Mouse (Mus musculus): ENCODE measurements around the gene Pde8b.

Gene Pde8b

DNA sequence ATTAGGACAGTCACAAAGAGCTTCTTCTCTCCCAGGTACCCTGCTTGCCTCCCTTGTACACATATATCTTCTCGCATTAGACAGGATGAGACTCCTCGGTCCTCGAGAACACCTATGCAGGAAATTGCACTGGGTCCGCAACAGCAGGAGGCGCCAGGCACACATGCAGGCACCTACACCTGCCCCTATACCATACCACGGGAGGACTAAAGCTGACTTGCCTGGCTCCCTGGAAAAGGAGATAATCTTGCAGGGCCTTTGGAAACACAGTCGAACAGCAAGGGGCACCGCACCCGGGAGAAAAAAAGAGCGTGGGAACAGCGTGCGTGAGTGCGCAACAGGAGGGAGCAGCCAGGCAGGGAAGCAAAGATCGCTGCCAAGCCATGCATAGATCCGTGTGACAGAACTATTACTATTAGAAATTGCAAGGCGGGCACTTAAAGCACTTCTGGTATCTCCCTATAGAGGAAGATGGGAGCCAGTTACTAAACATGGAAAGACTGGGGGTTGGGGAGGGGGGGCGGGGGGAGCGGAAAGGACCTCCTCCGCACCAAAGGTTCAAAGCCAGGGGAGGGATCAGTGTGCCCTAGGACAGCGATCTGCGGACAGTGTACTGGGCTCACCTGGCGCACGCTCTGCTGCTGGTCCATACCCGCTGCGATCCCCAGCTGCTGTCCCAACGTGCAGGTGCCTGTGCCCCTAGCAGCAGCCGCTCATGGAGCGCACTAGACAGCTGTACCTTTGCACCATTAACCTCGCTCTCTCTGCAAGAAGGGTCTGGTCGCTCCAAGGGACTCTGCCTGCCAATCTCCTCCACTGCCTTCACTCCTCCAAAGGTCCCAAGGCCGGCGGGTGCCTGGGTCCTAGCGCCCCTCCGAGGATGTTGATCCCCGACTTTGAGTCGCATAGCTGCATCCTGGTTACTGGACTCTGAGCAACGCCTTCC lies at the start of gene Pde8b:
Gene Pde8b (minus strand): TSS at position 826 of the 946 bp plus-strand sequence.
- DNase-seq (ENCODE audit: low spot score in 2 of 2), result no peak

DNA sequence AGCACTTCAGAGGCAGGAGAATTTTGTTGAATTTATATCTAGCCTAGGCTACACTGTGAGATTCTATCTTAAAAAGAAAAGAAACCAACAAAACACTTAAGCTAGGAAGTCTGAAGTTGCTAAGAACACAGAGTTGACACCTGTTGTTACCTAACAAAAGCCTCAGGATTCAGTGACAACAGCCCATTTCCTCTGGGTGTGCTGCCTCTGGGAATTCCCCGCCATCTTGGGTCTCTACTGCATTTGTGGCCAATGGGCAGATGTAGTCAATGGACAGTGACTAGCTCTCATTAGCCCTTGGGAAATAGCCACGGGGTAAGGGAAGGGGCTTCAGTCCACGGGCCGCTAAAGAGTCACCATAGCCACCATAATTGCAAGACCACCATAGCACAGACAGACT lies 41.8 kb upstream of the Pde8b start:
- no peak for DNase-seq (ENCODE audit: low spot score in 2 of 2)

- DNase-seq (ENCODE audit: low spot score in 2 of 2), result no peak
Measured at GRCm38 (mm10) chr13:95288027-95288426, 37.9 kb upstream of the Pde8b start.

GRCm38 (mm10) chr13:95286989-95287388 lies 36.9 kb upstream of the Pde8b start:
- peak in 1 of 2 experiments; percentile 3 for DNase-seq (ENCODE audit: low spot score in 2 of 2)

- no peak for DNase-seq (ENCODE audit: low spot score in 2 of 2)
Measured at GRCm38 (mm10) chr13:95281740-95282673, 31.9 kb upstream of the Pde8b start.

GRCm38 (mm10) chr13:95278426-95279025 lies 28.4 kb upstream of the Pde8b start:
- DNase-seq (ENCODE audit: low spot score in 2 of 2), result no peak

DNA sequence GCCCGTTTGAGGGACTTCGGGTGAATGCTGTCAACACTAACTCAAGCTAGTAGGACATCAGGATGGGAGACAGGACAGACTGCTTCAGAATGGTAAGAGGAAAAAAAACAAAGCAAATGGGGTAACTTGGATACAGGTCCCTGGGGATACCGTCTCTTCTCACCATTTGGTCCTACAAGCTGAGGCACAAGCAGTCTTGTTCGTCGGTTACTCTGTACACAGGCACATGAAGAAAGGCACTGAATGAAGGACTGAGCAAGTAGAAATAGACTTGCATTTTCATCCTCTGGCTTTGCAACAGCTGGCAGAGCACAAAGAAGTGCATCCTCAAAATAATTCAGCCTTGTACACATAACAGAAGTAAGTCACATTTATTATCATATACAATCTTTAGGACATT lies 14.6 kb upstream of the Pde8b start:
- no peak for DNase-seq (ENCODE audit: low spot score in 2 of 2)

GRCm38 (mm10) chr13:95260886-95261789 lies 11.0 kb upstream of the Pde8b start:
- DNase-seq (ENCODE audit: low spot score in 2 of 2), result no peak

GRCm38 (mm10) chr13:95260391-95260790 lies 10.3 kb upstream of the Pde8b start:
- no peak for DNase-seq (ENCODE audit: low spot score in 2 of 2)

GRCm38 (mm10) chr13:95257083-95257482 lies 6.9 kb upstream of the Pde8b start:
- DNase-seq (ENCODE audit: low spot score in 2 of 2), result no peak

DNA sequence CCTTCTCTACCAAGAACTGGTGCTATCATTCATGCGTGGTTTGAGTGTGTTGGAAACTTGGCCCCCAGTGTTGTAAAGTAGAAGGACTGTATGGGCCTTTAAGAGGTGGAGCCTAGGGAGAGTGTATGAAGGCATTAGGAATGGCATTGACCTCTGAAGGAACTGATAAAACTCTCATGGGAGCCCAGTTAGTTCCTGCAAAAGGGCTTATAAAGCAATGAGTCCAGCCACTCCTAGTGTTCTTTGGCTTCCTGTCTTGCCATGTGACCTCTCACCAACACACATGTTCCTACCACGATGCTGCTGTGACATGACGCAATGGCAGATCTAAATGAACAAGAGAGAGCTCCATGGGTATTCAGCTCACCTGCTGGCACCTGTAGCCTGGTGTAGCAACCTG lies 4.9 kb upstream of the Pde8b start:
- no peak for DNase-seq (ENCODE audit: low spot score in 2 of 2)

DNA sequence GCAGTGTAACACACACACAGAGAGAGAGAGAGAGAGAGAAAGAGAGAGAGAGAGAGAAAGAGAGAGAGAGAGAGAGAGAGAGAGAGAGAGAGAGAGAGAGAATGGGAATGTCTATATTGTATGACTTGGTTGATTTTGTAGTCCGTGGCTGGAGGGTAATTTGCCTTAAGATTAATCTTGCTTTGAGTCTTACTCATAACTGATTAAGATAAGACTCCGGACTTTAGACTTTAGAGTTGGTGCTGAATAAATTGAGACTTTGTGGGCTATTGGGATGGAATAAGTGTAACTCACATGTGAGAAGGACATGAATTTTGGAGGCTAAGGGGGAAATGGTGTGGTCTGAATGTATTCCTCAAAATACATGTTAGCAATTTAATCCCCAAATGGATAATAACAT lies 7.1 kb downstream of the Pde8b start:
- DNase-seq (ENCODE audit: low spot score in 2 of 2), result no peak

DNA sequence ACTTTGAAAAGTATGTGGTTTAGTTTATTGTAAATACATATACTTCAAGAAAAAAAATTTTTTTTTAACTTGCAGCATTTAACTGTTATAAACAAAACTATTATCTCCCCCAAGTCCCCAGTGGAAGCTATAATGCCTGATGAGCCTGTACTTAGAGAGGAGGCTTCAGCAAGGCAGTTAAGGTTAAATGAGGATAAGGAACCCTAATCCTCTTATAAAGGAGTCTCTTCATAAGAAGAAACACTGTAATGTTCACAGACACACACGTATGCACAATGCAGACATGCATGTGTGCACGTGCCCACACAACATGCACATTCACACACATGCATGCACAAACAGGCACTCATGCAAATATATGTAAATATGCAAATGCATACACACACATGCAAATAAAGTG lies 12.6 kb downstream of the Pde8b start:
- DNase-seq (ENCODE audit: low spot score in 2 of 2), result no peak

GRCm38 (mm10) chr13:95235261-95235660 lies 14.9 kb downstream of the Pde8b start:
- DNase-seq (ENCODE audit: low spot score in 2 of 2), result no peak

GRCm38 (mm10) chr13:95231366-95232138 lies 18.6 kb downstream of the Pde8b start:
- no peak for DNase-seq (ENCODE audit: low spot score in 2 of 2)

GRCm38 (mm10) chr13:95230326-95230725 lies 19.8 kb downstream of the Pde8b start:
- DNase-seq (ENCODE audit: low spot score in 2 of 2), result no peak

- no peak for DNase-seq (ENCODE audit: low spot score in 2 of 2)
Measured at GRCm38 (mm10) chr13:95224491-95224890, 25.6 kb downstream of the Pde8b start.

DNA sequence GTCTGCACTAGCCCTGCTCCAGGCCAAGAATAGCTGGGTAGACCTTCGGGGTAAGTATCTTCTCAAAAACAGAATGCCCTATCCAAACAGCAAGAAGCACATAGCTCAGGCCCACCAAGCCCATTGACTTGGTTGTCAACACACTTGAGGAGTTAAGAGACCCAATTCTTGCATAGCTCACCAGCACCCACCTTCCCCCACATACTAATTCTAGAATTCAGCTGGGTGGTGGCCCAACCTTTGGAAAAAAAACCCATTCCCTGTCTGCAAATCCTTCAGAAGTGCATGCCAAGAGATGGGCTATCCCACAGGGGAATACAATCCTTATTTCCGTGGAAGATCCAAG lies 26.7 kb downstream of the Pde8b start:
- DNase-seq (ENCODE audit: low spot score in 2 of 2), result no peak

- DNase-seq (ENCODE audit: low spot score in 2 of 2), result no peak
Measured at GRCm38 (mm10) chr13:95222569-95223426, 27.3 kb downstream of the Pde8b start.
